Mouse (Mus musculus) lung, postnatal 0 days (tissue): Measurements from ENCODE around the gene Dazap1. TPM values are rescaled to one million over a fixed set of nuclear protein-coding genes. Genes with fewer than 3 reads are reported as not detected.

Experiments
- ATAC-seq: fragments of 200-750 bp; cut with Nextera tagmentation; 2 replicates; pipeline ENCODE4 v1.8.0; 2017; ENCODE audit warnings: moderate library complexity
- DNase-seq: peaks from one replicate; pipeline ENCODE4 v3.0.0-alpha.2; 2016; ENCODE audit warnings: low spot score
- H3K27ac ChIP-seq: fragments of 300-500 bp; sonication (generic); 2 replicates; pipeline ENCODE4 v1.5.1; 2014; ENCODE audit warnings: antibody characterized with exemption, mild to moderate bottlenecking, low read length, mixed read lengths
- H3K27me3 ChIP-seq: fragments of 300-500 bp; sonication (generic); replicated peaks from 2 replicates; pipeline ENCODE4 v1.6.1; 2014; ENCODE audit warnings: low read length, mixed read lengths; ENCODE audit not compliant: insufficient read depth
- H3K36me3 ChIP-seq: fragments of 300-500 bp; sonication (generic); 2 replicates; pipeline ENCODE4 v1.6.1; 2014; ENCODE audit warnings: low read length, mixed read lengths; ENCODE audit not compliant: insufficient read depth
- H3K4me1 ChIP-seq: fragments of 300-500 bp; sonication (generic); 2 replicates; pipeline ENCODE4 v1.6.1; 2014; ENCODE audit warnings: antibody characterized with exemption, low read depth, low read length, mixed read lengths; ENCODE audit not compliant: insufficient read depth
- H3K4me2 ChIP-seq: fragments of 300-500 bp; sonication (generic); replicated peaks from 2 replicates; pipeline ENCODE4 v1.6.1; 2014; ENCODE audit warnings: low read depth, mild to moderate bottlenecking, low read length, moderate library complexity, mixed read lengths
- H3K4me3 ChIP-seq: fragments of 300-500 bp; sonication (generic); 2 replicates; pipeline ENCODE4 v1.5.1; 2014; ENCODE audit warnings: low read depth, low read length
- H3K9ac ChIP-seq: fragments of 300-500 bp; sonication (generic); replicated peaks from 2 replicates; pipeline ENCODE4 v1.6.1; 2014; ENCODE audit warnings: low read depth, mild to moderate bottlenecking
- H3K9me3 ChIP-seq: fragments of 300-500 bp; sonication (generic); 2 replicates; pipeline ENCODE4 v1.6.1; 2016; ENCODE audit warnings: low read length, mixed read lengths
- CTCF ChIP-seq: IDR thresholded peaks from 2 replicates; pipeline ENCODE4 v1.5.1; 2016; ENCODE audit warnings: antibody characterized with exemption, mild to moderate bottlenecking
- EP300 ChIP-seq: IDR thresholded peaks from 2 replicates; pipeline ENCODE4 v1.6.1; 2016; ENCODE audit warnings: antibody characterized with exemption, mild to moderate bottlenecking, control low read depth
- WGBS: fragments of 180-500 bp; shearing (Covaris S2); extraction: QIAGEN DNeasy Blood & Tissue Kit; methylation state at CpG from one replicate; pipeline ENCODE4 v1.1.7; 2014; 5-methylcytosine and 5-hydroxymethylcytosine counted together
- polyA plus RNA-seq: library from polyadenylated mRNA; unstranded; fragments of >200 nt; fragmentation: Nextera tagmentation; extraction: Ambion mirVana; gene quantifications from 2 replicates; pipeline ENCODE4 v1.2.1, GENCODE M21; 2015

Dazap1 gene
- polyA plus RNA-seq, 1 experiment from 2014 or later, result 38.1 TPM

DNA sequence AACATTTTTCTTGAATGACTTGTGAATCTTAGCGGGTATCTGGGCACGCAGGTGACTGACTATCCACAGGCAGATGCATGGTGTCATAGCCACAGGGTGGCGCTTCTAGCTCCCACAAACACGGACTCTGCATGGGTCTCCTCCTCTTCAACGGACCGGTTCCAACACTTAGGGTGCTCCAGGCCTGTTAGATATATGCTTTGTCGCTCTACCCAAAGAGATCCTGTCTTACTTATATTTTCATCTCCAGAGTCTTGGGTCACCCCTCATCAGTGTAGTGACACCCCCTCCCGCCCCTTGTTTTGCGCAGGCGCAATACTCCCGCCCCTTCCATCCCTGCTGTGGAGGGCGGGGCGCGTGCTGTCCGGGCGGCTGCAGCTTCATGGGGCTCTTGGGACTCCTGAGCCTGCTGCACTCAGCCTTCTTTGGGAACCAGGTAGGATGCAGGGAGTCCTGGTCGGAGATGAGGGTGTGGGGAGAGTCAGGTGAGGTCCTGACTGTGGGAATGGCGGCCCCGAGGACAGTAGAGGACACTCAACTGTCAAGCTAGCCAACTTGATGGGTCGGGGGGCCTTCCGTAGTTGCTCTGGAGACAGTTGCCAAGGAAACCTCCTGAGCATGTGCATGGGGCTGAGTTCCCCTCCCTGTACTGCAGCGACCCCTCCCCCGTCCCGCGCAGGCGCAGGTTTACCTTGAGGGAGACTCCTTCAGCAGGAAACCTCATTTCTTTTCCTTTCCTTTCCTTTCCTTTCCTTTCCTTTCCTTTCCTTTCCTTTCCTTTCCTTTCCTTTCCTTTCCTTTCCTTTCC is 34.5 kb downstream of the Dazap1 start, which contains the start of gene Apc2:
Apc2 (plus strand) TSS at position 360 of the 808 bp plus-strand sequence.
- ATAC-seq (peak; percentile 47), DNase-seq (peak; percentile 85)
- peaks cover 7% of the 10 kb centered on the region; the same call in 1 of the 2 replicates for H3K36me3 ChIP-seq
- no peaks in the 10 kb centered on the region for H3K9me3 ChIP-seq
- WGBS, result 3% methylated on average over 26 of the region's 26 CpGs
- H3K9ac ChIP-seq, result no peak within 1 kb of the TSS
- H3K4me2 ChIP-seq, result peak within 1 kb of the TSS; percentile 61
- H3K4me3 ChIP-seq, result peak within 1 kb of the TSS; percentile 31; the same call in 1 of the 2 replicates
- peaks cover 28% of the 10 kb centered on the region for H3K27me3 ChIP-seq
- no peak within 1 kb of the TSS for H3K27ac ChIP-seq
- H3K4me1 ChIP-seq, result peaks cover 9% of the 10 kb centered on the region; the same call in 1 of the 2 replicates
- TF ChIP-seq EP300 (no peak), CTCF (peak; percentile 80)

DNA sequence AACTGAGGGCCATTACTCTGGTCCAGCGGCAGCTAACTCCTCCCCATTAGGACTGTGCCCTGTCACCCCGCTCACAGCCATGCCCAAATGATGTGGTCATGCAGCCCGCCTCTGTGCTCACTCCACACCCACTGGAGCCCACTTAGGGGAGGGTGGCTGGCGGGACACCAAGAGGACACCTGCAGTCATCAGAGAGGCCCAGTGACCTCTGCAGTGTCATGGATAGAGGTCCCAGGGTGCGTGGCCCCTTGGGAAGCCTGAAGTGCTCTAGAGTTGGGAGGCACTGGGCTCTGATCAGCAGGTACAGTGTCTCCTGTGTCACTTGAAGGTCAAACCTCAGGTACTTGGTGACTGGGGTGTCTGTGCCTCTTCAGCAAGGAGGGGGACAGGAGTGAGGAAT is 35.5 kb downstream of the Dazap1 start:
- no peak overlapping the region for H3K27ac ChIP-seq
- no peaks in the 10 kb centered on the region for H3K9me3 ChIP-seq
- H3K4me2 ChIP-seq, result no peak overlapping the region
- H3K4me1 ChIP-seq, result peaks cover 10% of the 10 kb centered on the region; the same call in 1 of the 2 replicates
- no peak overlapping the region for H3K4me3 ChIP-seq
- no peak for TF ChIP-seq CTCF
- TF ChIP-seq EP300, result no peak
- peak; percentile 3 for DNase-seq
- peaks cover 28% of the 10 kb centered on the region for H3K27me3 ChIP-seq
- no peak overlapping the region for H3K9ac ChIP-seq
- H3K36me3 ChIP-seq, result peaks cover 7% of the 10 kb centered on the region; the same call in 1 of the 2 replicates
- 79% methylated on average over 5 of the region's 5 CpGs for WGBS
- ATAC-seq, result no peak

GRCm38 (mm10) chr10:80297526-80298133 is 36.3 kb downstream of the Dazap1 start:
- ATAC-seq (no peak), DNase-seq (no peak)
- H3K27ac ChIP-seq, result no peak overlapping the region
- H3K27me3 ChIP-seq, result peaks cover 33% of the 10 kb centered on the region
- H3K9ac ChIP-seq, result no peak overlapping the region
- WGBS, result 56% methylated on average over 8 of the region's 8 CpGs
- H3K4me3 ChIP-seq, result no peak overlapping the region
- H3K4me2 ChIP-seq, result no peak overlapping the region
- H3K36me3 ChIP-seq, result peaks cover 7% of the 10 kb centered on the region; the same call in 1 of the 2 replicates
- H3K4me1 ChIP-seq, result peaks cover 14% of the 10 kb centered on the region; the same call in 1 of the 2 replicates
- no peak for TF ChIP-seq EP300
- no peak for TF ChIP-seq CTCF
- no peaks in the 10 kb centered on the region for H3K9me3 ChIP-seq

GRCm38 (mm10) chr10:80298571-80299281 is 37.4 kb downstream of the Dazap1 start:
- no peak for TF ChIP-seq EP300
- TF ChIP-seq CTCF, result peak; percentile 21
- no peak overlapping the region for H3K27ac ChIP-seq
- H3K9me3 ChIP-seq, result no peaks in the 10 kb centered on the region
- no peak overlapping the region for H3K9ac ChIP-seq
- no peak overlapping the region for H3K4me2 ChIP-seq
- H3K27me3 ChIP-seq, result peaks cover 33% of the 10 kb centered on the region
- H3K4me3 ChIP-seq, result no peak overlapping the region
- 7% methylated on average over 26 of the region's 26 CpGs for WGBS
- ATAC-seq (no peak), DNase-seq (peak; percentile 30)
- H3K4me1 ChIP-seq, result peaks cover 8% of the 10 kb centered on the region; the same call in 1 of the 2 replicates
- H3K36me3 ChIP-seq, result peaks cover 7% of the 10 kb centered on the region; the same call in 1 of the 2 replicates

DNA sequence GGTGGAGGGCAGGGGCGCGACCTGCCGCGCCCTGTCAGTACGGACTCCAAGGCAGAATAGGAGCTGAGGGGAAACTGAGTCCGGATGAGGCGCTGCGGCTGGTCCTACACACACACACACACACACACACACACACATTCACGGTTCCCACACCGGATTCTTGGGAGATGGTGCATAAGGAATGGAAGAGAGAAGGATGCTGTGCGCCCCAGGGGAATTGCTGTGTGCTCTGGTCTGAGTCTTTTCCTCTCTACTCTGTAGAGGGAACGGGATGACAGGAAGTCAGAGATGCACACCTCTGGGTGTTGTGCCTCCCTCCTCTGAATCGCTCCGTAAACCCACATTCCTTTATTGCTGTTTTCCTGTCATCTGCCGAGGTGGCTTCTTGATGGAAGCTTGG is 38.0 kb downstream of the Dazap1 start:
- Histone ChIP-seq H3K4me1 (peaks cover 8% of the 10 kb centered on the region; the same call in 1 of the 2 replicates), H3K36me3 (peaks cover 3% of the 10 kb centered on the region; the same call in 1 of the 2 replicates), H3K4me2 (no peak overlapping the region), H3K9me3 (no peaks in the 10 kb centered on the region), H3K27me3 (peaks cover 34% of the 10 kb centered on the region), H3K4me3 (no peak overlapping the region), H3K9ac (no peak overlapping the region), H3K27ac (no peak overlapping the region)
- DNase-seq (no peak), ATAC-seq (no peak)
- TF ChIP-seq EP300 (no peak), CTCF (no peak)
- 11% methylated on average over 15 of the region's 15 CpGs for WGBS

GRCm38 (mm10) chr10:80299824-80300223 is 38.5 kb downstream of the Dazap1 start:
- no peak overlapping the region for H3K9ac ChIP-seq
- TF ChIP-seq CTCF, result no peak
- no peak for TF ChIP-seq EP300
- H3K4me1 ChIP-seq, result peaks cover 8% of the 10 kb centered on the region; the same call in 1 of the 2 replicates
- no peaks in the 10 kb centered on the region for H3K36me3 ChIP-seq
- no peak overlapping the region for H3K27ac ChIP-seq
- no peak overlapping the region for H3K4me2 ChIP-seq
- no peaks in the 10 kb centered on the region for H3K9me3 ChIP-seq
- no peak overlapping the region for H3K4me3 ChIP-seq
- peaks cover 39% of the 10 kb centered on the region for H3K27me3 ChIP-seq
- WGBS, result 59% methylated on average over 10 of the region's 10 CpGs
- ATAC-seq, result no peak
- DNase-seq, result no peak
